Mouse (Mus musculus): ENCODE results near the gene Pabpc4.
"Not testable (repeated sequence)": the region's sequence is repeated elsewhere in the genome, so short reads cannot be mapped to it uniquely, and the experiment has no call there.

Pabpc4 gene

GRCm38 (mm10) chr4:123247147-123247880, 14.8 kb upstream of the Pabpc4 start:
- DNase-seq (ENCODE audit: inconsistent age in 2 of 2, low spot score in 1 of 2), result peak in 1 of 2 experiments; percentile 41

DNA sequence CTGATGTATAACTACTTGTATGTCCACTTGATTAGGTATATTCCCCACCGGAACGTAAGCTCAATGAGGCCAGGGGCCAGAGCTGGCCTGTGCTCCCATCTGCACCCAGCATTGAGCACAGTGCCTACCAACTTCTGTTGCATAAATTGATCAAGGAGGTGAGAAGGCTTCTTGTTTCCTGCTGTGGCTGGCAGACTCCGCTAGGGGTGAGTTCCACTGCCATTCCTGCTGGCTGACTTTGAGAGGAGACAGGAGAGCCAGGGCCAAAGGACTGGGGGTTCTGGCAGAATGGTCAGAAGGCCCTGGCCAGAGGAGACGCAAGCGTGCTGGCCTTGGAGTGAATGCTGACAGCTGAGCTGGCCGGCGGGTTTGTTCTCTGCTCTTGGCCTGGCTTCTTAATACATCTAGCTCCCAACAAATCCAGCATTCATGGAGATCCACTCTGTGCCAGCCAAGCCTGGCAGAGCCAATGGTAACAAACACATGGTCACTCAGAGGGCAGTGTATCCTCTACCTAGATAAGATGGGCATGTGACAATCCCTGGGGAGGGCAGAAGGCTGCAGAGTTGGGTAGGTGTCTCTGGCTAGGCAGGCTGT, 13.1 kb upstream of the Pabpc4 start:
- peak; percentile 89 to 92 for DNase-seq (ENCODE audit: inconsistent age in 2 of 2, low spot score in 1 of 2)

GRCm38 (mm10) chr4:123252214-123252613, 9.9 kb upstream of the Pabpc4 start:
- DNase-seq (ENCODE audit: inconsistent age in 2 of 2, low spot score in 1 of 2), result peak in 1 of 2 experiments; percentile 44

- DNase-seq (ENCODE audit: inconsistent age in 2 of 2, low spot score in 1 of 2), result peak in 1 of 2 experiments; percentile 76
These were observed 7.5 kb upstream of the Pabpc4 start for GRCm38 (mm10) chr4:123254617-123255016.

GRCm38 (mm10) chr4:123260071-123260746, 1.9 kb upstream of the Pabpc4 start:
- peak in 1 of 2 experiments; percentile 50 for DNase-seq (ENCODE audit: inconsistent age in 2 of 2, low spot score in 1 of 2)

- DNase-seq (ENCODE audit: inconsistent age in 2 of 2, low spot score in 1 of 2), result peak in 1 of 2 experiments; percentile 19
These were observed 8.9 kb downstream of the Pabpc4 start for GRCm38 (mm10) chr4:123271063-123271462.

DNA sequence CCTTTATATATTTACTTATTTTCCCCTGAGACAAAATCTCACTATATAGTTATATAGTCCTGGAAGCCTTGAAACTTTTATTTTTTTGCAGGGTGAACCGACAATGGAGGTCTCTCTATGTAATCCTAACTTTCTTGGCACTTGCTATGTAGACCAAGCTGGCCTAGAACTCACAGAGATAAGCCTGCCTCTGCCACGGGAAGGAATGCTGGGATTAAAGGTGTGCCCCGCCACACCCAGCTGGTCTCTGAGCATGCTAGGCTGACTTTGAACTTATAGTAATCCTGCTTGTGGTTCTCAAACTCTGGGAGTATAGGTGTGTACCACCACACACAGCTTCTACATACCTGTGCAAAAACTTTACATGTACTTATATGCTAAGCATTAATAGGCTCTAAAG, 18.0 kb downstream of the Pabpc4 start:
- no peak for DNase-seq (ENCODE audit: inconsistent age in 2 of 2, low spot score in 1 of 2)

GRCm38 (mm10) chr4:123282500-123282899, 20.3 kb downstream of the Pabpc4 start:
- DNase-seq (ENCODE audit: inconsistent age in 2 of 2, low spot score in 1 of 2), result peak; percentile 95 to 97

GRCm38 (mm10) chr4:123282915-123283674, 20.9 kb downstream of the Pabpc4 start:
- peak; percentile 72 to 83 for DNase-seq (ENCODE audit: inconsistent age in 2 of 2, low spot score in 1 of 2)

- peak; percentile 66 to 85 for DNase-seq (ENCODE audit: inconsistent age in 2 of 2, low spot score in 1 of 2)
These were observed 21.5 kb downstream of the Pabpc4 start for GRCm38 (mm10) chr4:123283675-123284064.

DNA sequence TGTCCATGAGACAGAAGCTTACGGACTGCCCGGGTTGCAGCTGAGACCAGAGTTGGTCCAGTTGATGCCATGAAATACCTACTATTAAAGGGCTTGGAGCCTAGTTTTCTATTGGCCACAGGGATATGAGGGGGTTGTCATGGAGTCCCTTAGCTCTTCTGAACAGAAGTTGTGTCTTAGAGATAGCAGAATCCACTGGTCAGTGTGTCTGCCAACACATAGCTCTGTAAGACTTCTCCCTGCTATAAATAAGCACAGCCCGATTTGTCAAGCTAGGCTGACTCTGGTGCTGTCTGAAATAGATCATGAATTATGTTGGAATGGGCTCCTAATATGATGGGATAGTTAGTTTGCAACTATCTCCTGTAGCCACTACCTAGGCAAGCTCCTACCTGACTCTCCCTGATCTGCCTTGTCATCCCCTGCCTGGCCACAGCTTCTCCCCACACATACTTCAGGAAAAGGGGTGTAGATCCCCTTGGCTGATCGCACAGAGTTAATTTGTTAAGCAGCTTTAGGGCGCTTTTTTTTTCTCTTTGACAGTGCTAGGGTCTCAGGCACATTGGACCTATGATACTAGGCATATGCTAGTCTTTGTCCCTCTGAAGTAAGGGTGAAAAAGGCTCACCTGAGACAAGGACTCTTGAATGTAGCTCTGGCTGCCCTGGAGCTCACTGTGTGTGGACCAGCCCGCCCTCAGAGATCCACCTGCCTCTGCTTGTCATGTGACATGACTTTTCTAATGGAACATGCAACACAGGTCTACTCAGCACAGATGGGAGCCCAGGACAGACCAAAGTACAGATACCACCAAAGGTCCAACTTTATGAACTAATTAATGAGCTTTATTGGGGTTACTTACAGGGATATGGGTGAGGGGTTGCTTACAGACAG, 22.8 kb downstream of the Pabpc4 start:
- DNase-seq (ENCODE audit: inconsistent age in 2 of 2, low spot score in 1 of 2), result no peak

- DNase-seq (ENCODE audit: inconsistent age in 2 of 2, low spot score in 1 of 2), result no peak
These were observed 24.6 kb downstream of the Pabpc4 start for GRCm38 (mm10) chr4:123286790-123287189.

DNA sequence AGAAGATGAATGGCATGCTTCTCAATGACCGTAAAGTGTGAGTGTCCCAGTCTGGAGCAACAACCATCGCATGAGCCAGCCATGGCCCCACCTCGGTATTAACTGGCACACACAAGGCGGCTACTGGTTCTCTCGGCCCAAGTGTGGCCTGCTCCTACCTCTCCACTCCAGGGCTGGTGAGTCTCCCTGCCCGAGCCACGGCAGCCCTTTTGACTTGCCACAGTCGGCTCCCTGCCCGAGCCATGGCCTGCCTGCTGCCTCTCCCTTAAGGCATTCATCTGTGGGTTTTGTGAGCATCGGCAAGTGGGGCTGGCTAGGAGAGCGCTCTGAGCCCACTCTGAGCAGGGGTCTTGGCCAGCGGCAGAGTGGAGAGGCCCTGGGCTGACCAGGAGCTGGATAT, 26.9 kb downstream of the Pabpc4 start:
- DNase-seq (ENCODE audit: inconsistent age in 2 of 2, low spot score in 1 of 2), result no peak

DNA sequence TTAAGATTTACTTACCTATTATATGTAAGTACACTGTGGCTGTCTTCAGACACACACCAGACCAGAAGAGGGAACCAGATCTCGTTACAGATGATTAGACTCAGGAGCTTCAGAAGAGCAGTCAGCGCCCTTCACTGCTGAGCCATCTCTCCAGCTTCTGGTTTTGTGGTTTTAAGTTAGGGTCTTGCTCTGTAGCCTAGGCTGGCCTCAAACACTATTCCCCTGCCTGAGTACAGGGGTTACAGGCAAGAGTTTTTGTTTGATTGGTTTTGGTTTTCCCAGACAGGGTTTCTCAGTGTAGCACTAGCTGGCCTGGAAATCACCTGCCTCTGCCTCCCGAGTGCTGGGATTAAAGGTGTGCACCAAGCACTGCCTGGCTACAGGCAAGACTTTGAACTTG, 30.2 kb downstream of the Pabpc4 start:
- DNase-seq (ENCODE audit: inconsistent age in 2 of 2, low spot score in 1 of 2), result no peak

- peak in 1 of 2 experiments; percentile 56 for DNase-seq (ENCODE audit: inconsistent age in 2 of 2, low spot score in 1 of 2)
These were observed 30.8 kb downstream of the Pabpc4 start for GRCm38 (mm10) chr4:123292989-123293388.

DNA sequence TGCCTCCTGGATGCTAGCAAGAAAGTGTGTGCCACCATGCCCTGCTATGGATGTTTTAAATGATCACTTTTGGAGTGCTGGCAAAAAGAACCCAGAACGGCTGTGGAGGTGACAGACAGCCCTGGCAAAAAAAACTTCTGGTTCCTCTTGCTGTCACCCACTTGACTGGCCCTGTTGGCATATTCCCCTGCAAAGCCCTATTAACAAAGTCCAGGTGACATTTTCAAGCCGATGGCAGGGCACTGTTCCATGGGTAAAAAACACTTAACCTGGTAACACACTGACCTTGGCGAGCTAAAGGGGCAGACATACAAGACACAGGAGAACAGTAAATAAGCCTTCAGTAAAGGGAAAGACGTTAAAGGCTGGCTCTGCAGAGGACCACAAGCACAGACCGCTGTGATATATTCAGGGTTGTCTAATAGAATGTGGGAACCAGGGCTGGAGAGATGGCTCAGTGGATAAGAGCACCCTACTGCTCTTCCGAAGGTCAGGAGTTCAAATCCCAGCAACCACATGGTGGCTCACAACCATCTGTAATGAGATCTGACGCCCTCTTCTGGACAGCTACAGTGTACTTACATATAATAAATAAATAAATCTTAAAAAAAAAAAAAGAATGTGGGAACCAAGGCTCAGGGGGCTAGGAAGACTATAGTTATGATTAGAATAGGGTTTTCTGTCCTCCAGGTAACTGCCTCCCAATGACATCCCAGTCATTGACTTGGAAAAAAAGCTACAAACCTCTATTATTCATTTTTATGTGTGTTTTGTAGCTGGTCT, 31.7 kb downstream of the Pabpc4 start:
- DNase-seq (ENCODE audit: inconsistent age in 2 of 2, low spot score in 1 of 2), result peak in 1 of 2 experiments; percentile 27

GRCm38 (mm10) chr4:123295026-123295425, 32.9 kb downstream of the Pabpc4 start:
- DNase-seq (ENCODE audit: inconsistent age in 2 of 2, low spot score in 1 of 2), result not testable (repeated sequence)

- DNase-seq (ENCODE audit: inconsistent age in 2 of 2, low spot score in 1 of 2), result no peak
These were observed 33.5 kb downstream of the Pabpc4 start for GRCm38 (mm10) chr4:123295516-123296147.

GRCm38 (mm10) chr4:123296148-123296534, 34.0 kb downstream of the Pabpc4 start:
- DNase-seq (ENCODE audit: inconsistent age in 2 of 2, low spot score in 1 of 2), result peak in 1 of 2 experiments; percentile 52

All from adrenal gland, adult (tissue).